Mouse (Mus musculus) Muller cell, postnatal 12 days (primary cell): ENCODE measurements around the gene Glp1r.

Experiments
- DNase-seq: peaks from one replicate; pipeline ENCODE4 v3.0.0-alpha.2; 2015; ENCODE audit errors: inconsistent ontology term

The Glp1r gene

DNA sequence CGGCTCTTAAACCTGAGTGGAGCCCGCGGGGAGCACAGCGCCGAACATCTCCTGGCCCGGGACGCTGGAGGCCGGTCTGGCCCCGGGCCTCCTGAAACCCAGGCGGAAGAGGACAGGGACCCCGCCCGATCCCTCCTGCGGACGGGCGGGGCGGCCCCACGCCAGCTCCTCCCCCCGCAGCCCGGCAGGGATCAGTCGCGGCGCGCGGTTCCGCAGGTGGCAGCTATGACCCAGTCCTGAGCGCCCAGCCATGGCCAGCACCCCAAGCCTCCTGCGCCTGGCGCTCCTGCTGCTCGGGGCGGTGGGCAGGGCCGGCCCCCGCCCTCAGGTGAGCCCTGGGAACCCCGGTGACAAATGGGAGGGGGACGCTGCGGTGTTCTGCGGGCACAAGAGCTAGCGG is at the start of gene Glp1r:
Gene Glp1r, plus strand, starts transcription at position 191 of the 400 bp plus-strand sequence.
- peak; percentile 22 for DNase-seq

DNA sequence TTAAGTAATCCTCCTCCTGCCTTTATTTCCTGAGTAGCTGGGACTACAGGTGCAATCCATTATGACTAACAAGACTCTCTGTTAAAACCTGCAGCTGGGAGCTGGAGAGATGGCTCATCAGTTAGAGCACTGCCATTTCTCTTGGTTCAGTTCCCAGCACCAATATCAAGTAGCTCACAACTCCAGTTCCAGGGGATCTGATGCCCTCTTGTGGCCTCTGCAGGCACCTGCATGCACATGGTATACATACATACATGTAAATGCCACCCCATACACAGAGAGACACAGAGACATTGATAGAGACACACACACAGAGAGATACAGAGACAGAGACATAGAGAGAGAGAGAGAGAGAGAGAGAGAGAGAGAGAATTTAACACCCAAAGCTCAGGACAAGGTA is 49.3 kb upstream of the Glp1r start:
- no peak for DNase-seq

DNA sequence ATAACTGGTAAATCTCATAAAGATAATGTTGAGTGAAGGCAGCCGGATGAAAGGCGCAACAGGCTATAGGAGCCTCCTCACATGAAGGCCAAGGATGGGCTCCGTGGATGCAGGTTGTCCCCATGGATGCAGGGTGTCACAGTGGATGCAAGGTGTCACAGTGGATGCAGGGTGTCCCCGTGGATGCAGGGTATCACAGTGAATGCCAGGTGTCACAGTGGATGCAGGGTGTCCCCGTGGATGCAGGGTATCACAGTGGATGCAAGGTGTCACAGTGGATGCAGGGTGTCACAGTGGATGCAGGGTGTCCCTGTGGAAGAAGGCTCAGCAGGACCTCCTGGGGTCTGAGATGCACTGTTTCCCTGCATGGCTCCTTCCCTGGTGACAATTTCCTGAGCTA is 44.3 kb upstream of the Glp1r start:
- DNase-seq, result no peak

DNA sequence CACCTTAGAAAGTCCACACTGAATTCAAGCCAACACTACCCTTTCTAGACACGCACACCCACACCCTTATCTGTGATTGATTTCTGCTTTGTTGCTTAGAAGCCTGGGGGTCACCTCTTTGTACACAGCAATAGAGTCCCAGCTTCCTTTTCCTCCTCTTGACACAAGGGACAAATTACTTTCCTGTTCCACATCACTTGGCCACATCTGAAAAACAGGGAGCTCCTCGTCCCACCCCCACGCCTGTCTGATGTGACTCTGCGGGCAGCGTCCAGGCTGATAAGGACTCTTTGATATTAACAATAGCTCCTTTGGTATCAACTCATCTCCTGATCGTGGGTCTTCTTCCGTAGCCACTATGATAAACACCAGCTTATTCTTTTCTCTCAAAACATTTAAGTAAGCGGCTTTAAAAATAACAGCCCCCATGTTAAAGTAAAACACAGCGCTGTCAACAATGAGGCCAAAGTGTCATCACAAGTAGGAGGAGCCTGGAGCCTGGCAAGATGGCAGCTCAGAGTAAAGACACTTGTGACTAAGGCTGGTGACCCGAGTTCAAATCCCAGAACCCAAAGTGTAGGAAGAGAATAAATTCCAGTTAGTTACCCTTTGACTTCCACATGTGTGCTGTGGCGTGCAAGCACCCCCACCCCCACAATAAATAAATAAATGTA is 42.9 kb upstream of the Glp1r start:
- DNase-seq, result no peak

- peak; percentile 80 for DNase-seq
Measured at GRCm38 (mm10) chr17:30859989-30860585, 41.5 kb upstream of the Glp1r start.

DNA sequence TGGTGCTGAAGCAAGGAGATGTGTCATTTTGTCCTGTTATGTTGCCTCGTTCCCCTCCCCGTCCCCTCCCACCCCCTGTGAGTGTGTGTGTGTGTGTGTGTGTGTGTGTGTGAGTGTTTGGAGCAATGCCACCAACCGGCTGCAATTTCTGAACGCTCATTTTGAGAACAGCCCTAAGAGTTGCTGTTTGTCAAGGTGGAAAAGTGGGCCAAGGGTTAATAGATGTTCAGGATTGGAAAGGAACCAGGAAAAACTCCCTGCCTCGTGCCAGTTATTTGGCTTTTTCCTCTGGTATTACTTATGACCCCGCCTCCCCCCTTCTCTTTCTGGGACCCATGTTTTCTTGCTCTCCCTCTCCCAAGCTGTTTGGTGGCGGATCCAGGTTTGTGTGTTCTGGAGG is 41.0 kb upstream of the Glp1r start:
- DNase-seq, result no peak

- no peak for DNase-seq
Measured at GRCm38 (mm10) chr17:30866281-30866680, 35.3 kb upstream of the Glp1r start.

DNA sequence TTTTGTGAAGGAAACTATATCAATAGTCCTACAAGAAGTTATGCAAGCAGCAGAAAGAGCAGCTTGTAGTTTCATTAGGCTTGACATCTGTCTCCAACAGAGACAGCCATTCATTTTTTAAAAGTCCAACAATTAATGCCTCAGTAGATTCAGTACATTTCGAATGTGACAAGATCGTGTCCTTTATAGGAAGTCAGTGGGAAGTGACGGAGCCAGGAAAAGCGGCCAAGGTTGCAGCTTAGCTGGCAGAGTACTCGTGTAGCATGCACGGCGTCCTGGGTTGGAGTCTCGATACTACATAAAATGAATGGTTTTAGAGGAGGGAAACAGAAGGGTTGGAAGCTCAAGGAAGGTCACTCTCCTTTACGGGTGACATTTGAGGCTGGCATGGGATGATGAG is 34.7 kb upstream of the Glp1r start:
- DNase-seq, result no peak

DNA sequence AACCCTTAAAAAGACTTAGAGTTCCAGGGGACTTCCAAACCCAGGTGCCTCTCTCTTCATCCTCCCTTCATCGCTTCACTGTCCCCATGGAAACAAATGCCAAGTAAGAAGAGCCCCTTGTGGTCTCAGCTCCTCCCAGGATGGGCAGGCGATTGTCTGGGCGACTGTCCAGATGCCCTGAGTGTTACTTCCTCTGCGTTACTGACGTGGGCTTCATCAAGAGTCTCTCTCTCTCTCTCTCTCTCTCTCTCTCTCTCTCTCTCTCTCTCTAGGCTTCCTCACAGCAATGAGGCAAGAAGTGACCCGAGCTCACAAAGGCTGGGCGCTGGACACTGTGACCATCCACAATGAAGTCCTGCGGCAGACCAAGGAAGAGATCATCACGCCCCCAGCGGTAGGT is 30.6 kb upstream of the Glp1r start:
- DNase-seq, result no peak

DNA sequence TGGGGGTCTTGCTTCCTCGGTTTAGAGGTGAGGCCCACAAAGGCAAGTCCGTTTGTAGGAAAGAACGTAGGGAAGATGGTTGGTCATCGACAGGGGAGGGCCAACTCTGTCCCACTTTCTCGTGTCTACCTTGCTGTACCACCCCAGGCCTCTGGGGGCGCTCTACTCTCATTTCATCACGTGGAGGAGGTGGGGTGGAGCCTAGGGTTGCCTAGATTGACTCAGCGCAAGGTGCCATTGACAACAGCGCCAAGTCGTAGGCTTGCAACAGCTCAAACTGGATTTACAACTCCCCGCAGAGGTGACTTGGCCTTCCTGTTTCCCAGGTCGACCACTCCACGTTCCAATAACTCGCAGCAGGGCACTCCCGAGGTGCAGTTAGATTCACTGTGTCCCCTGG is 27.3 kb upstream of the Glp1r start:
- DNase-seq, result no peak

DNA sequence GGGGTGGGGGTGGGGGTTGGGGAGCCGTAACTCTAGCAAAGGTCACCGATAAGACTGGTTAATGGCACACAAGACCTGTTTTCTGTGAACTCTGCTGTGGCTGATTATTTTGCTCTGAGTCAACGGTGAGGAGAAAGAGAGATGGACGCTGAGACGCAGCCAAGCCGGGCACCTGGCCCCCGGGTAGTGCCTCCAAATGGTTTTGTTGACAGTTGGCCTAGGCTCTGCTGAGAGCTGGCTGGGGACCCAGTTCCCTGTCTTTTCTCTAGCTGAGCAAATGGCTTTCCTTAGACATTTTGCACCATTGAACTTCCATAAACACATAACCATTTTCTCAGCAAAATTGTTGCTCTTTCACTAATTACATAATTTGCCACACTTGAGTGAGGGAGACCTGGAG is 24.2 kb upstream of the Glp1r start:
- no peak for DNase-seq

DNA sequence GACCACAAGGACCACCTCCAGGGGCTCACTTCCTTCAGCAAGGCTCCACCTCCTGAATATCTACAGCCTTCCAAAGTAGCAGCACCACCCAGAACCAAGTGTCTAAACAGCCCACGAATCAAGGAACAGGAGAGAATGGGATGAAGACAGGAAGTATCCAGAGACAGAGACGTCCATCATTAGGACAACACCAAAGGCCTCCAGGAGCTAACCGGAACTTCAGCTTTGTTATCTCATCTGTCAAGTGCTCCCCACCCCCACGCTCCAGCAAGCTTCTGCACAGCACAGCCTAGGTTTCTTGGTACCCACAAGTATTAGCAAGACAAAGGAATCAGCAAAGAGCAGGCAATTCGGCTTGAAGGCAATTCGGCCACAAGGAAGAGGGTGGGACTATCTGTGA is 23.0 kb upstream of the Glp1r start:
- no peak for DNase-seq

GRCm38 (mm10) chr17:30880391-30880790 is 21.2 kb upstream of the Glp1r start:
- DNase-seq, result no peak

DNA sequence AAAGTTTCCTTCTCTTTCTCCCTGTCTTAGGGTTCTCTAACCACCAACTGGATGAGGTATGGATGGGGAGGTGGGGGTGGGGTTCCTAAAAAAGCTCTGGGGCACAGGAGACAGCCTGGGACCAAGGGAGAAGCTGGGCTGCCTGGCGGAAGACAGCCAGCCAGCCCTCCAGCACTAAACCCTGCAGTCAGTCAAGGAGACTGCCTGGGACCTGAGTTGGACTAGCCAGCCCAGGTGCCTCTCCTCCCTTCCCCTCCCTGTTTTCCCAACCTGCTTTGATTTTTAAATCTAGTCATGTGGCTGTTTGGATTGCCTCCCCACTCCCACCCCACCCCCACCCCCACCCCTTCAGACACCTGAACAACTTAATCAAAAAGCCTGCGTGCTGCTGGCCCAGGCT is 20.6 kb upstream of the Glp1r start:
- no peak for DNase-seq

- no peak for DNase-seq
Measured at GRCm38 (mm10) chr17:30882206-30882605, 19.4 kb upstream of the Glp1r start.

DNA sequence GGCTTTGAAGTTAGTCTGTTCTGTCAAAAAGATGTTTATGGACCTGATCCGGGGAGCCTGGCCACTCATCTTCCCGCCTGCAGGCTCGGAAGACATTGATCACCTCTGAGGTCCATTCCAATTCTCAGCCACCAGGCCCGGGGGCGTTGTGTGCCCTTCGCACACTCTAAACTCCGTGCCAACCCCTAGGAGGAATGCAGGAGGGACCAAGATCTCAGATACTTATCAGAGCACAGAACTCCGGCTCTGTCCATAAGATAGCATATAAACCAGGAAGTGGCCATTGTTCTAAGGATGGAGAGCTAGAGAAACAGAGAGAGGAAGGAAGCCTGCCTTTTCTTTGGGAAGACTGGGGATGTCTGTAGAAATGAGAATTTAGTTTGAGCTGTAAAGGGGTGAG is 18.1 kb upstream of the Glp1r start:
- no peak for DNase-seq

- no peak for DNase-seq
Measured at GRCm38 (mm10) chr17:30892086-30892485, 9.5 kb upstream of the Glp1r start.

DNA sequence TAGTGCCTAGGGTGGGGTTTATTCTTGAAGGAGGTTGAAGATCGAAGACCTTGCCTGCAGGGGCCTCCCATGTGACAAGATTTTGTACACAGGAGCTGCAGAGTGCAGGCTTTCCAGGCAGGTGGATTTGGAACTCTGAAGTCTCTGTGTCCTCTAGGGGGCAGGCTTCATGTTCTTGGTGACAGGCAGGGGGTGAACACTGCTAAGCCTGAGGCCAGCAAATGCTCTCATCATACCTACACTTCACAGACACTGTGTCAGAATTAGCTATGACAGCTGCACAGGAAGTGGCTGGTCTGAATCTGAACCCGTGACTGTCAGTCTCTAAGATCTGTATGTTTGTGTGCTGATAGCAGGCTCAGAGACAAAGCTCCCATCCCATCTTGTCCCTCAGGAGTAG is 8.9 kb upstream of the Glp1r start:
- DNase-seq, result no peak

GRCm38 (mm10) chr17:30897075-30897474 is 4.5 kb upstream of the Glp1r start:
- no peak for DNase-seq

GRCm38 (mm10) chr17:30904096-30904495 is 2.5 kb downstream of the Glp1r start:
- DNase-seq, result no peak

DNA sequence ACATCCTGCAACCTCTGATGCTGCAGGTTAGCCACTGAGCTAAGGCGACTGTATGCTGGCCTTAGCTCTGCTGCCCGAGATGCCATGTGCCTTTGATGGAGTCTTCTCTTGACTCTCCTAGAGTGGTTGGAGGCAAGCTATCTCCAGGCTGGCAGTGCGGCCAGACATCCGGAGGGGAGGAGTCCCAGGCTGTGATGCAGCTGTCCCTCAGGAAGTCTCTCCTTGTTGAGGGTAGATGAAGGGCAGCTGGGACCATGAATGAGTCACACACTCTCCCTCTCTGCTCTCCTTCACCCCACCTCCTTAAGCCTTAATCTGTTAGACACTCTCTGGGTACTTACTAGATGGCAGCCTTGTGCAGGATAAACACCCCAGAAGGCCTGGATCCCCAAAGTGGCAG is 6.0 kb downstream of the Glp1r start:
- DNase-seq, result no peak

DNA sequence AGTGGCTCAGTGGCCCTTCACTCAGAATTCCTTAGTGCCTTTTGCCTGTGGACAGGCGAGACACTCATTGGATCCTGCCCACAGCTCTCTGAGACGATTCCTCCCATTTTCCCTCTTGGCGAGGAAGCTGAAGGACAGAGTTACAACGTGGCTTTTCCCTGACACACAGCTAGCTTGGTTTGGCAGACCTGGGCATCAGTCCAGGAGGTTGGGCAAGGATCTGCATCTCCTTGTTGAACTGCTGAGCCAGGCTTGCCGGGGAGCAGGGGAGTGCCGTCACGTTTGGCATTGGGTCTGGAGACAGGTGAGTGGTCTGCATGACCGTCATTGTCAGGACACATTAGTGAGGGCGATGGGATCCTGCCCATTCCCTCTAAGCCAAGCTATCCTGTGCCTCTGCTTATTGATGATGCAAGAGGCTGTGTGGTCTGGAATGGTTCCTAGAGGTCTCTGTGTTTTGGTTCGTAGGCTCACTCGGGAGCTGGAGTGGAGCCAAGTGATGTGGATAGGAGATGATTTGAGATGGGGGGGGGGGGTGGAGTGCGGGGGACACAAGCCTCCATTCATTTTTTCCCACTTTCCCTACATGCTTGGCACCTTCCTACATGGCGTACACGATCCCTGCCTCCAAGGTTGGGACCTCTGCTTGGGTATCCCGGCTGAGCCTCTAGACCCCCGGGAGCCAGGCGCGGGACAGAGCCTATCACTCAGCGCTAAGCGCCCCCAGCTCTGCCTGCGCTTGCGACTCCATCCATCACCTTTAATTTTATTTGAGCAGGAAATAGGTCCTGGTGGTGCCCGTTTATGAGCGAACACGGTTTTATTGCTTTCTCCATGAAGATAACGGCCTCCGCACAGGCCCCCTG is 9.5 kb downstream of the Glp1r start:
- peak; percentile 41 for DNase-seq

DNA sequence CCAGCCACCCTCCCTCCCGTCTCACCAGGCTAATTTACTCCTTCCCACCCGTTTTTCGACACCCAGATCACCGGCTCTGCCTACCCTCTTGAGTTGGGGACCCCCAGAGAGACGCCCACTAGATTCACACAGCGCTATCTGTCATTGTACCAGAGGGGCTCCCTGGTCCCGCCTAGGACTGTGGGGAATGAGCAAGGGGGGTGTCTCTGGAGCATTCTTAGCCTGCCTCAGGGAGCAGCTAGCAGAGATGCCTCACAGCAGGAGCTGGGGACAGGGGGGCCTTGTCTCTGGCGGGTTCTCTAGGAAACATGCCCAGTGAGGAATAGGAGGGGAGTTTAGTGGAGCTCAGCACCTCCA is 10.1 kb downstream of the Glp1r start:
- no peak for DNase-seq
